Mouse (Mus musculus): ENCODE data around the gene Afap1l2. TPM values are rescaled to one million over a fixed set of nuclear protein-coding genes. Genes with fewer than 3 reads are reported as not detected.

The Afap1l2 gene
- polyA plus RNA-seq (2017; shearing (Covaris generic)), result not detected

DNA sequence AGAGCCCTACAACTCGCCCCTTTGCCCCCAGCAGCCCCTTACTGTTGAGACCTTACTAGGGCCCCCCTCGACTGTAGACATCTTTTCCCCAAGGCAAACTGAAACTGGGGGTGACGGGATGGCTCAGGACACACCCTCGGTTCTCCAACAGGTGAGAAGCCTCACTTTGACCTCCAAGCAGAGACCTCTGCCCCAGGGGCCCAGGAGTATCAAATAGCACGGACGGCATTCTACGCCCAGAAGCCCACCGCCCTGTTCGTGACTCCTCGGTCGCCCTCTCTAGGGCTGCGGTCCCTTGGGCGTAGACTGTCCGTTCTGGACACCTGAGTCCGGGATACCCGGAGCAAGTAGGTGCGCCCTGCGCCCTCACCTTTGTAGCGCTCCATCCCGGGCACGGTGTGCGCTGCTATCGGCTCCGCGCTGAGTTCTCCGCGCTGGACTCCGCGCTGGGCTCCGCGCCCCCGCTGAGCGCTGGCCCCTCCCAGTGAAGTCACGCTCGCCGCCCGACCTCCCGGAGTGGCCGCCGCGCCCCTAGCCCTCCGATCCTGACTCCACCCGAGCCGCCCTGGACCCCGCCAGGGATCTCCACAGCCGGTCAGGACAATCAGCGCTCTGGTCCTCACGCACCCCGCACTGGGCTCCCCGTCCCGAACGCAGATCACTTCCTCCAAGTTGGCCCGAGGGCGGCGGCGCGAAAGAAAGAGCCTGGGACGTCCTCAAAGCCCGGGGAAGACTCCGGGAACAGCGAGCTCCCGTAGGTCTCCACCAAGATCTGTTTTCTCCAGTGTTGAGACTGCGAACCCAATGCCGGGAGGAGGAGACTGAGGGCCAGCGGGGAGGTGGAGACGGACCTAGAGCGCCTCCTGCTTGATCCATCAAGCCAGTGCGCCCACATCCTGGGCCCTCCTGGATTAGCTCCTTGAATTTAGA, at the start of gene Afap1l2:
Gene Afap1l2 (minus strand): TSS at position 448 of the 930 bp plus-strand sequence.
- no peak for ATAC-seq

DNA sequence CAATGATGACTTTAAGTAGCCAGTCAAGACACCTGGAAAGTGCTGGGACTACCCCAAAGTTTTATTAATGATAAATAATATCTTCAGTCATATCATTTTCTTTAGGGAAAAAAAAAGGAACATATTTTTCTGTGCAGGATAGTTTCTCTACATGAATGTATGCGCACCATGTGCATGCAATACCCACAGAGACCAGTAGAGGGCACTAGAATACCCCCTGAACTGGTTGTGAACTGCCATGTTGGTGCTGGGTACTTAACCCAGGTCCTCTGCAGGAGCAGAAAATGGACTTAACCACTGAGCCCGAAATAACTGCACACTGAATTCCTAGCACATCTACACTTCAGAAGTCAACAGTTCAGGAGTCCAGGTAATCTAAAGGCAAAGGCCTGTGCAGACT, 49.5 kb upstream of the Afap1l2 start:
- no peak for ATAC-seq

DNA sequence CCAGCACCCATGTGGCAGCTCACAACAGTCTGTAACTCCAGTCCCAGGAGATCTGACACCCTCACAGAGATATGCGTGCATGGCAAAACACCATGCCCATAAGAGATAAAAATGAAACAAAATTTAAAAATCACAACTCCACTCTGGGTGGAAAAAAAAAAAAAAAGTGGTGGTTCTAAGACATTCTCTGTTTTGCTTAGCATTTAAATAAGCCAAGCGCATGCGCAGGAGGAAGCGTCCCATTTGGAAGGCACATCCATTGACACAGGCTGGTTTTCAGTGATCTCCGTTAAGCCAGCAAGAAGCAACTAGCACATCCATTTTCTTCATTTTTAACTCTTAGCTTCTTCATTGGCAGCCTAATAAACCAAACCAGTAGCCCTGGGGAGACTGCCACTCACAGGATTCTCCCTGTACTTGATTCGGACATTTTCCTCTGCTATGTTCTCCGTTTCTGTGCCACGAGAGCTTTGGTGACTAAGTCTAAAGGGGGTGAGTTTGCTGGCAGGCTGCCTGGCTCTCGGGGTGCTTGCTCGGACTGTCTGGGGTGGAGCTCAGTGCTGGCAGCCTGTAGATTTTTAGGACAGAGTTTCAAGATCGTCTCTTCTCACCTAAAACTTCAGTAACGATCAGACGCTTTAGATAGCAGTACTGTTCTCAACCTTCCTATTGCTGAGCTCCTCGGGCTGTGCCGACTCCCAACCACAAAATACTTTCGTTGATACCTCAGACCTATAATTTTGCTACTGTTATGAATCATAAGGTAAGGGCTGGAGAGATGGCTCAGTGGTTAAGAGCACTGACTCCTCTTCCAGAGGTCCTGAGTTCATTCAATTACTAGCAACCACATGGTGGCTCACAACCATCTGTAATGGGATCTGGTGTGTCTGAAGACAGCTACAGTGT, 47.4 kb upstream of the Afap1l2 start:
- peak; percentile 64 for ATAC-seq

DNA sequence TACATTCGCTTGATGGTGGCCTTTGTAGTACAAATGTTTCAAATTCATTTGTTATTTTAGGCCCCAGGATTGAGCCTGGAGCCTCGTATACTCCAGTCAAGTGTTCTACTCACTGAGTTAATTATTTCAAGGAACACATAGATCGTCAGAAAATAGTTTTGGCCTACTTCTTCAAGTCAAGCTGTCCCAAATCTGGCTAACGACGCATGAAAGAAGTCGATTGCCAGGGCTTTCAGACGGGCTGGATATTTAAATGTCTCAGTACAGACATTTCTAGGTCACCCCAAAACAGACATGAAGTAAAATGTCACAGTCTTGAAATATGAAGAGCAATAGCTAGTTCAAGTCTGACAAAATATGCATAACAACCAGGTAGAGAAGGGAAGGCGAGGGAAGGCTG, 44.9 kb upstream of the Afap1l2 start:
- ATAC-seq, result no peak

DNA sequence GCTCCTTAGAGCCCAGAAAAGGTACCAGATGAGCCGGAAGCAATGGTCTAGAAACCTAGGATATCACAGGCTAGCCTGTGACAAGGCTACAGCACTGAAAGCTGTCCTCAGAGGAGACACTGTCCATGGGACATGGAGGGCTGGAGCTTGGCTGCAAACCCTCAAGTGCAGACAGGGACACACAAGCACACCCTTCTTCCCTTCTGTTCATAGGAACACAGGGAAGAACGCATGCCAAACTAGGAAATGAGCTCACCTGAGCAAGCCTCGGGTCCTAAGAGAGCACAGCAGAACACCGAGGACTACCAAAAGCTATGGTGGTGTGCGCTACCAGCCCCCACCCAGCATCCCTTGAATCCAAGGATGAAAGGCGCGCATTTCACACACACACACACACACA, 44.0 kb upstream of the Afap1l2 start:
- ATAC-seq, result no peak

DNA sequence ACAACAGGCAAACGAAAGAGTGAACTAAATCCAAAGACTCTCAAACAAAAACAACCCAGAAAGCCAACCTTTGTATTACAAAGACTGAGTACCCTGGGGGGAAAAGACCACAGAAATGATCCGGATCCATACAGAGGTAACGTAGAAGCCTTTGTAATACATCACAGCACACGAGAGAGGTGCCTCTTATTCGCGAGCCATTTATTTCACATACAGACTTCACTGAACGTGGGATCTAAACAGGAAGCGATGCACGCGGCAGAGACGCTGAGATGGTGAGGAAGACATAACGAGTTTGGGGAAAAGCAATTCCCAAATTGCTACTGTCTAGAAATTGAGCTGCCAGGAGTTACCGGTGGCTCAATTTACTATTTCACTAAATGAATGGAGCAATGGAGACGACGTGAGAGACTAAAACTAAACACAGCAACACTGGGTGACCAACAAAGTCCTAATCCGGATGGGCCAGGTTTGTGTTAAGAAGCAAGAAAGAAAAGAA, 41.6 kb upstream of the Afap1l2 start:
- no peak for ATAC-seq

DNA sequence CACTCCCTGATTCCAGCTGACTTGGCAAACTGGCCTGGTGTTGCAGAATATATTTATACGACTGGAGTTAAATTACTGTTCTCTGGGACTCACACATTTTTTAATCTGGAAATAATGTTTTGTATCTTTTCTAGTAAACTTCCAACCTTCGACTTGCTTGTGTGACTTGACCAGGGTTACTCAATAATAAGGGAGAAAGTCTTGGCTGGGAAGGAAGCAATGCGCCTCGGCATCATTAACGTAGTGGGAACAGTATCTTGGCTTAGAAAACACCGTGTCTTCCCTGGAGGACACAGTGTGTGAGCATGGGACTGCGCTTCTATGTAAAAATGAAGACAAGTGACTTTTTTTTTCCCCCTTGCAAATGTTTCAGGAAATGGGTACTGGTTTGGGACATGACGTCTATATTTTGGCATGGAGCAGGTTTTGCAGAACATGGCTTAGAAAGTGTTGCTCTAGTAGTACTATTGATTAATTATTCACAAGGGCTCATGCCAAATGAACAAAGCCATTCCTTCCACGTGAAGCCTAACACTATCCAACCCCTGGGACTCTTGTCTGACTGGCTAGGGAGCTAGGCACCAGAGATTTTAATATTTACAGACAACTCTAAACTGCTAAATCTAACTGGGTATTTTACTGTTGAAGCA, 39.8 kb upstream of the Afap1l2 start:
- no peak for ATAC-seq

DNA sequence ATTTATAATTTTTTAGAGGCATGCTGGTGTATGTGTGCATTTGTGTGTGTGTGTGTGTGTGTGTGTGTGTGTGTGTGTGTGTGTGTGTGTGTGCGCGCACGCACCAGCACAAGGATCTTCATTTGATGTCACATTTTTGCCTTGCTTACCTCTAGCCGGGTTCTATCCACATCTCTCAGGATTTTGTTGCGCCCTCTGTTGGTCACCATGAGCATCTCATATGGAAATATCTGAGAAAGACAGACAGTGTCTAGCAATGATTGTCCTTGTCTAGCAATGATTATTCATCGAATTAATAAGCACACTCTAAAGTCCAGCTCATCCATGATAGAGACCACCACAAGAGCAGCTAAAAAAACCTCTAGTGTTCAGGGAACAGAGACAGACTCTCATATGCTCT, 31.2 kb upstream of the Afap1l2 start:
- ATAC-seq, result no peak

DNA sequence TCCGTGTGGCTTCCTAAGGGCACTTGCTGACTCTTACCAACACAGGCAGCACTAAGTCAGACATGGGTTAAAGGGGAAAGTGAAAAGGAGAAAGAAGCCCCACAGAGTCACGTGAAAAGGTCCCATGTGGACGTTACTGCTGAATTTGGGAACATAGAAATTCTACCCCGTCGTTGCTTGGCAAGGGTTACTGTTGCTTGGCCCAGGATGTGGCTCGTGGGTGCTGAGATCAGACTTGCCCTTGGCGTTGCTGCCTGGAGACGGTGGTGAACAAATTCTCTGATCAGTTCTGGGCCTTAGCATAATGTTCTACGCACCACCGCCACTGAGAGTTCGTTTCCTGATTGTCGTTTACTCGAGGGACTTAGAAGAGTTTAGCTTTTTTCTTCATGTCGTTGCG, 28.8 kb upstream of the Afap1l2 start:
- no peak for ATAC-seq

DNA sequence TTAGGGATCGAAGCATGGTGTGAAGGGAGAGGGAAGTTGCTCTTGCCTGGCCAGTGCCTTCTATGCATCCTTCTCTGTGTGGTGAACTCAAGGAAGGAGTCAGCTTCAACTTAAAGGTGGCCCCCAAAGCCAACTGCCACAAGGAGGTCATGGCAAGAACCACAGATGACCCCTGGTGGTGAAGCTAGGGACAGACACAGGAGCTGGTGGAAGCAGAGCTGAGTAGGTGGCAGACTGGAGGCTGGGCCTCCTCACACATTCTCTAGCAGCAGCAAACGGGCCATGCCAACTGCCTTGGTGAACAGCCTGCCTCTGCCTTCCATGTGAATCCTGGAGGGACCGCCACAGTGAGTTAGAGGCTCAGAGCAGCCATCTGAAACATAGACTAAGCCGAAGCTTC, 23.6 kb upstream of the Afap1l2 start:
- ATAC-seq, result peak; percentile 62

DNA sequence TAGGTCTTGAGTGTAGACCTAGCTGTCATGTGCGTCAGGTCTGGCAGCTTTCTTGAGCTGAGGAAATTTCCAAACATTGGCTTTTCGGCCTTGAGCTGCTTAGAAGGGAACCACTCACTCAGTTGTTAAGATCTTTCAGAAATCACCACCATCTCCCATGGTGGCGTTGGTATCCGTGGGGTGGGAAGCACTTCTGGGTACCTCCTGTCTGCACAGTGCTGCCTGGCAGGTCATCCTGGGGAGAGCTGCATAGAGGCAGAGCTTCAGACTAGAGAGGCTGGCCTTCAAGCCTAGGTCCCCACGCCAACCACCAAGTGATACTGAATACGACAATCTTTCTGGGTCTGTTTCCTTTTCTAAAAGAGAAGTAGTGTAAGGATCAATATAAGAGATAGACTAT, 21.4 kb upstream of the Afap1l2 start:
- ATAC-seq, result no peak

DNA sequence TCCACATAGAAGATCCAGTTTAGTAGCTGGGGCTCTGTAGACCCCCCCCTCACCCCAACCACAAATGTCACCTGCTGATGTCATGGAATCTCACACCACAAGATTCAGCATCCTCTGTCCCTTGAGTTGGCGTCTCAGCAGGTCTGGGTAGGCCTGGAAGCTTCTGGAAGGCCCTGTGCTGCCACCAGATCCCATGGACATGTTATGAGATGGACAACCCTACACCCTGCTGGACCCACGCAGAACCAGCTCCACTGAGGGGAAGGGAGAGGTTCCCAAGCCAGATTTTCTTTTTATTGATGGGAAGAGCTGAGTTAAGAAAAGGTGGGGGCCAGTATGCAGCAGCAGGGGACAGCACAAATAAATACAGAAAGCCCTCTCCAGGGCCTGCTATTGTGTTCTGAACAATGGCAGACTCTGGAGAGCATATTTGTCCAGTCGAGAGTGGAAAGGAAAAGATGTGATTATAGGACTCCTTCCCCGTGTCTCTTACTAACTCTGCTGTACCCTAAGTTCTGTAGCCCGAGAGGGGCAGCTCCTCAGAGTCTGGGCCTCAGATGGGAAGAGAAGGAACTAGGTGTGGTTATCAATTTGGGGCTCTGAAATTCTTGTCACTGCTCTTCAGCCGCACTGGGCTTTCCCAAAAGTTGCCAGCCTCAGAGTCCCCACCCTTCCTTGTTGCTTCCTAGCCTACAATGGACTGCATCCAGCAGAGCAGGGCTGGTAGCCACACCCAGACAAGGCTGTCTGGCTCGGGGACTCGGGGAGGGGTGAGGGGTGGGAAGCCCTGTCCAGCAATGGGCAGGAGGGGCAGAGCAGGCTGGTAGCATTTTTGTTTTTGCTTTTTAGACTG, 20.5 kb upstream of the Afap1l2 start:
- no peak for ATAC-seq

DNA sequence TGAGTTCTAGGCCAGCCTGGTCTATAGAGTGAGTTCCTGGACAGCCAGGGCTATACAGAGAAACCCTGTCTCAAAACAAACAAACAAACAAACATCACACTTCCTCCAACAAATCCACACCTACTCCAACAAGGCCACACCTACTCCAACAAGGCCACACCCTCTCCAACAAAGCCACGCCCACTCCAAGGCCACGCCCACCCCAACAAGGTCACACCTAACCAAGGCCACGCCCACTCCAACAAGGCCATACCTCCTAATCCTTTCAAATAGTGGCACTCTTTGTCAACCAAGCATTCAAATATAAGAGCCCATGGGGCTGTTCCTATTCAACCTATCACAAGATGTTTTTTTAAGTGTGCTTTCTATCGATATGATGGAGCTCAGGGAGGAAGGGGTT, 18.5 kb upstream of the Afap1l2 start:
- no peak for ATAC-seq

DNA sequence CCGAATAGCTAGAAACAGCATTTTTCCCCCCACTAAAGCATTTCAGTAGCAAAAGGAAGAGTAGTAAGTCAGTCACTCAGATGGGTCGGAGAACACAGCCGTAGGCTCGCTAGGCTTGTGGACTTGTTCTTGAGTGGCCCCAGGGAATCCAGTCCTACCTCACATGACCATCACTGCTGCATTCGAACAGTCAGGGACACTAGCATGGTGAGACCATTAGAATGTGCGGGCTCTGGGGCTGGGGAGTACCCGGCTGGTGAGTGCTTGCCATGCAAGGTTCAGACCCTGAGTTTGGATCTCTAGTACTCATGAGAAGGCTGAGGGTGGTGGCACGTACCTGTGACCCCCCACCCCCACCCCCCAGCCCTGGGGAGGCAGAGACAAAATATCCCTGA, 9.8 kb upstream of the Afap1l2 start:
- no peak for ATAC-seq

DNA sequence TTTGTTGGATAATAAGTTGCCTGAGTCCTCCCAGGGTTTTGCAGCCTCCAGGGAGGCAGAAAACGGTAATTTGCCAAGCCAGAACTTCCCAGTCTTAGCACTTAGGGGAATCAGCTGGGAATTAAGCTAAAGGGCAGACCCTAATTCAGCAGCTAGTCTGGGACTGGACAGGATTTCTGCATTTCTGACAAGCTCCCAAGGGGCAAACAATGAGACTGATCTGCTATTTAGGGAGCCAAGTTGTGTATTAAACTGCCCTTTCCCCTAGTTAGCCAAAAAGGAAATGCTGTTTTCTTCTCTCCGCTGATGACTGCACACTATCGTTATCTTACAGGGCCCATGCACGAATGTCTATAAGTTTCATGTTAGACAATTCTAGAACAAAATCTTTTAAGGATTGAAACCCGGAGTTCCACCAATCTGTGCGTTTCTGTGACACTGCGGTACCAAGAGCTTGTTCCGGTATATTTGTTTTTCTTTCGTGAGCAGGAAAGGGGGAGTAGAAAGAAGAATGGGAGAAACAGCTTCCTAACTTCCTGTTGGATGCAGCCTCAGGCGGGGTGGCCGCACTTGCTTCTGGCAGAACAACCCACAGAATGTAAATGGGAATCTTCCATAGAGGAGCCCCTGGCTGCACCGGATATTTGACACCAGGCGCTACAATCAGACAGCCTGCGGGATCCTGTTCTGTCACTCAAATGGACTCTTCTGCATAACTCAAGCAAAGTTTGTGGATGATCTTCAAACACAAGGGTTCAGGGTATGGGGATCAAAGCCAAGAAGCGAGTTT, 9.2 kb upstream of the Afap1l2 start:
- no peak for ATAC-seq

DNA sequence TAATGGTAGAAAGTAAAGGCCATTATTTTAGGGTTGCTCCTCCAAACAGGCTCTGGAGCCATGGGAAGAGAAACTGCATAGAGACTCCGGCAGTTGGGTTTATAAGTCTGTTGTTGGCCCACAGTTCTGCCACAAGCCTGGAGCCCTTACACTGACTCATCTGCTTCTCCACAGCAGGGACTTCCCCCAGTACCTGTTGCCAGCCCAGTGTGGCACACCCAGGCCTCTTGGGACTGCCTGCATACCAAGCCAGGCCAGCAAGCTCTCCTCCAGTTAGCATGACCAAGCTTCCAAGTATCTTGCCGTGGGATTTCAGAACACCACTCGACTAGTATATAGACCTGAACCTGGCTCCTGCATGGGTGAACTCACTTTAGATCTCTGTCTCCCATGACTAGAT, 6.8 kb upstream of the Afap1l2 start:
- no peak for ATAC-seq

DNA sequence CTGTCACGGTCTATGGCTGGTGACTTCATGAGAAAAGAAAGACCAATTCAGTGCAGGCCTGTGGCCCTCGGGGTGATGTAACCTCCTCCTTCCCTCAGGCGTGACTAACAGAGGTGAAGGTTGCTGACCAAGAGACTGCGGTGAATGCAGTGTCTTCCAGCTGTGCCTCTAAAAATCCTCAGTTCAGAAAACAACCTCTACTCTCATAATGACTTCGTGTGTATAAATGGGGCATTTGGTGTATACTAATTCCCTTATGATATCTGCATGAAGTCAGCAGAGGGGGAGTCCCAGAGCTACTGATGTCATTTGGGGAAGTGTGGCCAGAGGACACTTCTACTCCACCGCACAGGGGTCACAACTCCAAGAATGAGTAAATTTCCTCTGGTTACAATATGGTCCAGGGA, 5.2 kb upstream of the Afap1l2 start:
- no peak for ATAC-seq

DNA sequence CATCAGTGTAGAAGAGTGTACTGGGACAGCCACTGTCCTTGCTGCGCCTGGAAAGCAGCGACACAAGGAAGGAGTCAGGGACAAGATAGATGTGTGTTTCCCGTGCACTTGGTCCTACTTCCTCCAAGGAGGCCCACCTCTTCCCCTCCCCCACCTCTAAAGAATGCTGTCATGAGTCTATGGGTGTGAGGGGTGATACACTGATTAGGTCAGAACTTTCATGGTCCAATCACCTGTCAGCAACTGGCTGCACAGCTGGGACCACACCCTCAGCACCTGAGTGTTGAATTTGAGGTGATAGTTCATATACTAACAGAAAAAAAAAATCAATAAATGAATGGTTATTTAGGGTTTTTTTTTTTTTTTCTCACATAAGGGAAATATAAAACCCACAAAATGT, 4.0 kb upstream of the Afap1l2 start:
- no peak for ATAC-seq

DNA sequence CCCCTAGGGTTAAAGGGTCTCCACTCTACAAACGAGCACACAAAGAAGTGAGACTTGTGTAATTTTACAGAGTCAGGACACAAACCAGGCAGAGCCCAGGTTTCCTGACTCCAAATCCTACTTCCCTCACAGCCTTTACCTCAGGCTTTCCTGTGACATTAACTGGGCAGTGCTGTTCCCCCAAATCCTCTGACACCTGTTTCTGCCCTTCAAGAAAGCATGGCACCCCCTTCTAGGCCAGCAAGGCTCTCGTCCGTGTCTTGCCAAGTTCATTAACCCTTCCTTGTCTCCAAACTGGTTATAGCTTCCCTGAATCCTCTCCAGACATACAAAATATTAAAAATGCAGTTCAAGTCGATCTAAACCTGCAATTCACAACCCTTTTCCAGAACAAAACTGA, 2.0 kb upstream of the Afap1l2 start:
- no peak for ATAC-seq

DNA sequence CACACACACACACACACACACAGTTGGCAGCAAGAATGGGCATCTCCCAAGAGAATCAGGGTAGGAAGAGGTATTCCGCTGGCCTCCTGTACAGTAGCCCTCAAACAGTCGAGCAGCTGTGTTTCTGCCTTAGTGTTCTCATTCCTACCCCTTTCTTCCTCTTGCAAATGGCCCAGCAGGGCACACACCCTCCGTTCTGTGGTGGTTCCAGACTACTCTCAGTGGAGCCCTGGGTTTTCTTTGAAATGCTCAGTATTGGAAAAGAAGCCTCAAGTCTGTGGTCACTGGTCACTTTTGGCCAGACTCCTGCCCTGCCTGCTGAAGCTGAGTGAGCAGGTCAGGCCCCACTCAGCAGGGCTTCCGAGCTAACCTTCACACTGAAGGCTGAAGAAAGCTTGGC, 1.6 kb upstream of the Afap1l2 start:
- ATAC-seq, result no peak

DNA sequence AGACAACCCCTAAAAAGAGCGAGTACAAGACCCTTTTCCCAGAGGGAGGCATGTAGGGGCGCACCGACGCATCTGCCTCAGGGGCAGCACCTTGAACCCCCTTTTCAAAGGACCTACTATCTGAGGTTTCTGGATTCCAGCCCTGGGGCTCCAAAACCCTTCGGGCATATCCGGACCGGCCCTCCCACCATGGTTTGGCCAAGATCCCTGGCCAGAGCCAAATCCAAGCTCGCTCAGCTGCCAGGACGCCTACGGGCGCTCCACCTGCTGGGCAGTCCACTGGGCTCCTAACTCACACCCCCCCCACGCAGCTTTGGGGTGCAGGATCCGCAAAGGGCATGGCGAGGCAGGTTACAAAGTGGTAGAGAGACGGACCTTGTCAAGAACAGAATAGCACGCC, 737 bp downstream of the Afap1l2 start:
- ATAC-seq, result no peak

Data from inflammation-experienced regulatory T-cells, adult 6 months (primary cell).